Mouse (Mus musculus) liver, embryonic 14.5 days (tissue): ENCODE measurements around the gene Prcc. TPM values are rescaled to one million over a fixed set of nuclear protein-coding genes. Genes with fewer than 3 reads are reported as not detected.
A peak's percentile ranks its signal among the peaks of the same experiment; 100 is the strongest.

Experiments
- ATAC-seq: fragments of 200-750 bp; cut with Nextera tagmentation; 2 replicates; pipeline ENCODE4 v1.8.0; 2017; ENCODE audit warnings: moderate number of reproducible peaks, mild to moderate bottlenecking, moderate library complexity; ENCODE audit not compliant: insufficient read depth
- DNase-seq, 3 experiments: peaks; one replicate each; pipeline ENCODE4 v3.0.0-alpha.2; 2012 to 2013; ENCODE audit warnings: low read depth in 3 of 3, low spot score in 3 of 3
- H3K27ac ChIP-seq: fragments of 300-500 bp; sonication (generic); 2 replicates; pipeline ENCODE4 v1.5.1; 2014; ENCODE audit warnings: moderate library complexity, mild to moderate bottlenecking, control low read depth, inconsistent platforms
- H3K27me3 ChIP-seq: fragments of 300-500 bp; sonication (generic); 2 replicates; pipeline ENCODE4 v1.6.1; 2014; ENCODE audit warnings: mild to moderate bottlenecking, low read length, moderate library complexity; ENCODE audit not compliant: control insufficient read depth, insufficient read depth
- H3K36me3 ChIP-seq: fragments of 300-500 bp; sonication (generic); replicated peaks from 2 replicates; pipeline ENCODE4 v1.6.1; 2014; ENCODE audit warnings: low read depth; ENCODE audit not compliant: control insufficient read depth, insufficient read depth
- H3K4me1 ChIP-seq, 2 experiments: fragments of 200-500 bp in 1 of 2; fragments of 300-500 bp in 1 of 2; sonication (generic) in 1 of 2; replicated peaks; 2 replicates each; pipeline ENCODE4 v1.6.1; 2012 to 2014; ENCODE audit warnings: antibody characterized with exemption in 1 of 2, inconsistent platforms in 1 of 2, low read length in 1 of 2; ENCODE audit not compliant: control insufficient read depth in 2 of 2, insufficient read depth in 2 of 2
- H3K4me2 ChIP-seq: fragments of 300-500 bp; sonication (generic); 2 replicates; pipeline ENCODE4 v1.6.1; 2014; ENCODE audit warnings: low read depth, mild to moderate bottlenecking, control low read depth, moderate library complexity
- H3K4me3 ChIP-seq, 2 experiments: fragments of 200-500 bp in 1 of 2; fragments of 300-500 bp in 1 of 2; sonication (generic) in 1 of 2; 2 replicates each; pipeline ENCODE4 v1.5.1; 2012 to 2014; ENCODE audit warnings: low read depth in 2 of 2, low read length in 2 of 2, mild to moderate bottlenecking in 2 of 2, control low read depth in 1 of 2, inconsistent platforms in 1 of 2, moderate library complexity in 1 of 2; ENCODE audit not compliant: insufficient read depth in 1 of 2
- H3K9ac ChIP-seq: fragments of 300-500 bp; sonication (generic); replicated peaks from 2 replicates; pipeline ENCODE4 v1.6.1; 2014; ENCODE audit warnings: mild to moderate bottlenecking, control low read depth, moderate library complexity
- H3K9me3 ChIP-seq: fragments of 300-500 bp; sonication (generic); 2 replicates; pipeline ENCODE4 v1.6.1; 2016; ENCODE audit warnings: low read length, mixed read lengths; ENCODE audit not compliant: control insufficient read depth
- CTCF ChIP-seq: IDR thresholded peaks from 2 replicates; pipeline ENCODE4 v1.5.1; 2016; ENCODE audit warnings: antibody characterized with exemption, low read depth, control low read depth
- EP300 ChIP-seq: IDR thresholded peaks from 2 replicates; pipeline ENCODE4 v1.6.1; 2016; ENCODE audit warnings: antibody characterized with exemption, low read depth
- WGBS: fragments of 180-500 bp; shearing (Covaris S2); extraction: QIAGEN DNeasy Blood & Tissue Kit; methylation state at CpG from one replicate; pipeline ENCODE4 v1.1.7; 2014; ENCODE audit not compliant: insufficient replicate concordance; 5-methylcytosine and 5-hydroxymethylcytosine counted together
- polyA plus RNA-seq, 2 experiments: library from polyadenylated mRNA; depleted of rRNA in 1 of 2; stranded (reverse) in 1 of 2; unstranded in 1 of 2; fragments of >200 nt; fragmentation: Nextera tagmentation in 1 of 2; extraction: Ambion mirVana in 1 of 2; gene quantifications; 2 replicates each; pipeline versions ENCODE4 v1.2.1 to v1.2.3; 2012 to 2014

Gene Prcc
- polyA plus RNA-seq, 2 experiments: 5.0 to 15.4 TPM

- H3K27me3 ChIP-seq: no peaks in the 10 kb centered on the region
- no peak for TF ChIP-seq CTCF
- TF ChIP-seq EP300: no peak
- peak overlapping the region in 1 of 2 experiments; percentile 72; a peak in 1 of 4 replicates for H3K4me3 ChIP-seq
- H3K9ac ChIP-seq: peak overlapping the region; percentile 79; the same call in 1 of the 2 replicates
- WGBS: 81% methylated on average over 1 of the region's 1 CpGs
- H3K9me3 ChIP-seq: no peaks in the 10 kb centered on the region
- no peak for ATAC-seq
- peaks cover 52% of the 10 kb centered on the region for H3K36me3 ChIP-seq
- no peak for DNase-seq
- peak overlapping the region; percentile 69 for H3K27ac ChIP-seq
- H3K4me1 ChIP-seq: peaks cover 7 to 10% of the 10 kb centered on the region in 2 experiments
- peak overlapping the region; percentile 82 for H3K4me2 ChIP-seq
Observed at GRCm38 (mm10) chr3:87918551-87918950, 33.1 kb upstream of the Prcc start.

- no peaks in the 10 kb centered on the region for H3K9me3 ChIP-seq
Observed at GRCm38 (mm10) chr3:87916990-87917389, 31.6 kb upstream of the Prcc start.

GRCm38 (mm10) chr3:87913891-87914290 is 28.5 kb upstream of the Prcc start:
- ATAC-seq (peak; percentile 35; the same call in 1 of the 2 replicates), DNase-seq (no peak)
- no peak for TF ChIP-seq EP300
- TF ChIP-seq CTCF: no peak
- Histone ChIP-seq H3K4me1 (peaks cover 41 to 43% of the 10 kb centered on the region in 2 experiments), H3K9me3 (no peaks in the 10 kb centered on the region), H3K9ac (no peak overlapping the region), H3K36me3 (peaks cover 54% of the 10 kb centered on the region), H3K27ac (peak overlapping the region; percentile 52), H3K27me3 (no peaks in the 10 kb centered on the region), H3K4me3 (no peak overlapping the region), H3K4me2 (0 out of 2 replicates have a peak overlapping the region, but pooled peaks have one; percentile 20)
- WGBS: 61% methylated on average over 10 of the region's 10 CpGs

More at GRCm38 (mm10) chr3:87916990-87917389, 31.6 kb upstream of the Prcc start:
- H3K4me1 ChIP-seq: peaks cover 13 to 22% of the 10 kb centered on the region in 2 experiments
- no peak overlapping the region for H3K4me3 ChIP-seq
- peaks cover 53% of the 10 kb centered on the region for H3K36me3 ChIP-seq
- 74% methylated on average over 1 of the region's 1 CpGs for WGBS
- no peak overlapping the region for H3K9ac ChIP-seq
- ATAC-seq (no peak), DNase-seq (no peak)
- H3K27me3 ChIP-seq: no peaks in the 10 kb centered on the region
- no peak overlapping the region for H3K27ac ChIP-seq
- H3K4me2 ChIP-seq: no peak overlapping the region
- TF ChIP-seq CTCF (no peak), EP300 (no peak)

GRCm38 (mm10) chr3:87913491-87913890 is 28.1 kb upstream of the Prcc start:
- no peaks in the 10 kb centered on the region for H3K27me3 ChIP-seq
- 65% methylated on average over 7 of the region's 7 CpGs for WGBS
- ATAC-seq (no peak), DNase-seq (no peak)
- H3K36me3 ChIP-seq: peaks cover 54% of the 10 kb centered on the region
- H3K4me2 ChIP-seq: 0 out of 2 replicates have a peak overlapping the region, but pooled peaks have one; percentile 20
- peak overlapping the region; percentile 52 for H3K27ac ChIP-seq
- no peaks in the 10 kb centered on the region for H3K9me3 ChIP-seq
- peaks cover 42 to 44% of the 10 kb centered on the region in 2 experiments for H3K4me1 ChIP-seq
- no peak overlapping the region for H3K4me3 ChIP-seq
- 0 out of 2 replicates have a peak overlapping the region, but pooled peaks have one; percentile 27 for H3K9ac ChIP-seq
- TF ChIP-seq EP300: no peak
- no peak for TF ChIP-seq CTCF

- DNase-seq (peak in 1 of 3 experiments; percentile 47), ATAC-seq (peak; percentile 5; the same call in 1 of the 2 replicates)
- Histone ChIP-seq H3K9me3 (no peaks in the 10 kb centered on the region), H3K4me1 (peaks cover 51 to 54% of the 10 kb centered on the region in 2 experiments), H3K4me2 (peak overlapping the region; percentile 91), H3K27me3 (no peaks in the 10 kb centered on the region), H3K27ac (peak overlapping the region; percentile 89), H3K4me3 (peak overlapping the region; percentile 52 to 100), H3K9ac (peak overlapping the region; percentile 44), H3K36me3 (peaks cover 33% of the 10 kb centered on the region)
- 14% methylated on average over 12 of the region's 12 CpGs for WGBS
- TF ChIP-seq EP300 (no peak), CTCF (no peak)
Observed at GRCm38 (mm10) chr3:87910573-87911141, 25.2 kb upstream of the Prcc start.
